ENCODE assay signal across 8 mouse cellular contexts in the genomic region with DNA sequence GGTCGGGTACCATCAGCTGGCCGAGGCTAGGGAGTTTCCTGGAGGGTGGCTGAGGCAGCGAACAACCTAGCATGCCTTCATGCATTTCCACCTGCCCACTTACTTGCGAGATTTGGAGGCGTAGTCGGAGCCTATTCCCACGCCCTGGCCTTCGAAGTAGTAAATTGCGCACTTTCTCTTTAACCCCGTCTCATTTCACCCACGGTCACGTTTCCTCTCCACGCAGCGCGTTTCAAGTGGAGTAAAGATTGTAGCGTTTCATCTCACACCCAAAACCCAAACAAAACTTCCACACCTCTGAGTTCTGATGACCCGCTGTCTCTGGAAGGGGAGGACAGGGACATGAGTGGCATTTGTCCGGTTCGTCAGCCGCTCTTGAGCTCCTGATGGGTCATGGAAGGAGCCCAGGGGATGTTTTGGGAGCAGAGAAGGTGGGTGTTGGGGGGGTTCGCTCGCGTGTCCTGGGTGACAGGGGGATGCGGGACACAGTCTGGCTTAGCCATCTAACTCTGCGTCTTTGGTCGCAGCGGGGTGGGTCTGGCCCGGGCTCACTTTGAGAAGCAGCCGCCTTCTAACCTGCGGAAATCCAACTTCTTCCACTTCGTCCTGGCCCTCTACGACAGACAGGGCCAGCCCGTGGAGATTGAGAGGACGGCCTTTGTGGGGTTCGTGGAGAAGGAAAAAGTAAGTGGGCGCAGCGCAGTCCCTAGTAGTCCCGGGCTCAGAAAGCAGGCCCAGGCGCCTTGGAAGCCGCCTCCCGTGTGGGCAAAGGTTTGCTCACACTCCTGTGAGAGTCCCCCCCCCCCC. TPM values are rescaled to one million over a fixed set of nuclear protein-coding genes. Genes with fewer than 3 reads are reported as not detected.
DNase-seq lines count a peak whose midpoint lies in the region; ATAC-seq and TF ChIP-seq lines count a peak whose summit lies in the region.

No protein-coding gene starts in this region.

- no peak for TF ChIP-seq CTCF in CH12.LX (conservative IDR thresholded peaks at IDR 0.05 in 1 of 2, IDR thresholded peaks at IDR 0.05 in 1 of 2; ENCODE audit: low read depth in 2 of 2, low read length in 2 of 2)

- H3K9ac ChIP-seq in CH12.LX (ENCODE audit: insufficient read depth, low read depth) = peak overlapping the region; percentile 70
- H3K9ac ChIP-seq in forebrain, embryonic 11.5 days (ENCODE audit: low read length) = peak overlapping the region; percentile 24; the same call in 1 of the 2 replicates
- peak overlapping the region; percentile 97 for H3K9ac ChIP-seq in hindbrain, embryonic 14.5 days
- H3K9ac ChIP-seq in midbrain, embryonic 14.5 days (replicated peaks; ENCODE audit: low read length) = peak overlapping the region; percentile 86

- H3K27me3 ChIP-seq in CH12.LX (replicated peaks) = no peaks in the 10 kb centered on the region
- peaks cover 55% of the 10 kb centered on the region for H3K27me3 ChIP-seq in forebrain, embryonic 11.5 days (ENCODE audit: control insufficient read depth, insufficient read depth, low read length)
- peaks cover 4% of the 10 kb centered on the region; the same call in 1 of the 2 replicates for H3K27me3 ChIP-seq in hindbrain, embryonic 14.5 days (ENCODE audit: control insufficient read depth, insufficient read depth, low read length)
- peaks cover 23% of the 10 kb centered on the region for H3K27me3 ChIP-seq in midbrain, embryonic 14.5 days (ENCODE audit: control insufficient read depth, insufficient read depth, low read length)

- in situ Hi-C loops in CH12.LX (cut with MboI; ENCODE audit: low pct_ligation_motif_present, low pct_unique_long_range_greater_than_20kb, low sequenced_read_pairs) = loop anchor here (5.0 kb wide), 1 partner anchor 157 kb away; no protein-coding TSS in a partner anchor

- peaks cover 52% of the 10 kb centered on the region for H3K79me2 ChIP-seq in CH12.LX (replicated peaks; ENCODE audit: control insufficient read depth, extremely low read depth, insufficient read depth, poor library complexity, severe bottlenecking)

- H3K36me3 ChIP-seq in CH12.LX (replicated peaks in 1 of 2; ENCODE audit: control insufficient read depth in 1 of 2, insufficient read depth in 1 of 2, low read length in 1 of 2) = peaks cover 0 to 11% of the 10 kb centered on the region in 2 experiments
- H3K36me3 ChIP-seq in forebrain, embryonic 11.5 days (ENCODE audit: control insufficient read depth, insufficient read depth, low read length) = no peaks in the 10 kb centered on the region
- no peaks in the 10 kb centered on the region for H3K36me3 ChIP-seq in hindbrain, embryonic 14.5 days (replicated peaks; ENCODE audit: control insufficient read depth, insufficient read depth)
- H3K36me3 ChIP-seq in midbrain, embryonic 14.5 days (ENCODE audit: control insufficient read depth, insufficient read depth, low read length) = no peaks in the 10 kb centered on the region

- peak; percentile 26 for DNase-seq in cerebellum, adult 11 months
- no peak for DNase-seq in cerebellum, adult 9-10 months
- DNase-seq in CH12.LX (ENCODE audit: extremely low read depth) = peak; percentile 48
- DNase-seq in forebrain, embryonic 11.5 days (ENCODE audit: low spot score) = peak; percentile 58
- DNase-seq in hindbrain, embryonic 14.5 days (ENCODE audit: low spot score) = no peak
- no peak for DNase-seq in midbrain, embryonic 14.5 days
- no peak for DNase-seq in frontal cortex, postnatal 25 days (ENCODE audit: low spot score in 2 of 2)
- DNase-seq in layer of hippocampus, adult 11-12 months (ENCODE audit: low spot score) = no peak

- H3K4me1 ChIP-seq in CH12.LX (ENCODE audit: control insufficient read depth in 1 of 2, insufficient read depth in 2 of 2) = peaks cover 0 to 27% of the 10 kb centered on the region in 2 experiments; a peak in 2 of 4 replicates
- H3K4me1 ChIP-seq in forebrain, embryonic 11.5 days (replicated peaks; ENCODE audit: control insufficient read depth, insufficient read depth, low read length) = peaks cover 10% of the 10 kb centered on the region; the same call in 1 of the 2 replicates
- H3K4me1 ChIP-seq in hindbrain, embryonic 14.5 days (replicated peaks; ENCODE audit: control insufficient read depth, insufficient read depth, low read length) = peaks cover 19% of the 10 kb centered on the region
- peaks cover 20% of the 10 kb centered on the region; the same call in 1 of the 2 replicates for H3K4me1 ChIP-seq in midbrain, embryonic 14.5 days (ENCODE audit: control insufficient read depth, insufficient read depth, low read length)

- peak overlapping the region; percentile 68 for H3K27ac ChIP-seq in CH12.LX (ENCODE audit: insufficient read depth, low read depth)
- no peak overlapping the region for H3K27ac ChIP-seq in forebrain, embryonic 11.5 days (ENCODE audit: low read depth, low read length)
- peak overlapping the region; percentile 96 for H3K27ac ChIP-seq in hindbrain, embryonic 14.5 days
- H3K27ac ChIP-seq in midbrain, embryonic 14.5 days (replicated peaks; ENCODE audit: low read depth, low read length) = peak overlapping the region; percentile 92

- no peaks in the 10 kb centered on the region for H3K9me3 ChIP-seq in CH12.LX (replicated peaks; ENCODE audit: low read length)
- no peaks in the 10 kb centered on the region for H3K9me3 ChIP-seq in forebrain, embryonic 11.5 days (ENCODE audit: control insufficient read depth, low read length)
- no peaks in the 10 kb centered on the region for H3K9me3 ChIP-seq in hindbrain, embryonic 14.5 days (ENCODE audit: control insufficient read depth, low read length)
- H3K9me3 ChIP-seq in midbrain, embryonic 14.5 days (ENCODE audit: control insufficient read depth, low read length) = no peaks in the 10 kb centered on the region

- TF ChIP-seq POLR2A in CH12.LX (IDR thresholded peaks at IDR 0.05; ENCODE audit: low read depth, low read length) = no peak

- peak overlapping the region; percentile 78 for H3K4me2 ChIP-seq in CH12.LX (ENCODE audit: insufficient read depth, low read depth, poor library complexity, severe bottlenecking)
- peak overlapping the region; percentile 39 for H3K4me2 ChIP-seq in forebrain, embryonic 11.5 days (ENCODE audit: low read depth, low read length, severe bottlenecking)
- peak overlapping the region; percentile 60 for H3K4me2 ChIP-seq in hindbrain, embryonic 14.5 days (replicated peaks)
- H3K4me2 ChIP-seq in midbrain, embryonic 14.5 days (ENCODE audit: low read length) = peak overlapping the region; percentile 84

- ATAC-seq in forebrain, embryonic 11.5 days (replicated peaks; ENCODE audit: low FRiP score) = no peak
- ATAC-seq in hindbrain, embryonic 14.5 days (ENCODE audit: low FRiP score) = no peak
- no peak for ATAC-seq in midbrain, embryonic 14.5 days (ENCODE audit: low FRiP score, low TSS enrichment)

- 1% methylated on average over 41 of the region's 41 CpGs for WGBS in forebrain, embryonic 11.5 days
- 1% methylated on average over 38 of the region's 41 CpGs for WGBS in hindbrain, embryonic 14.5 days
- whole genome bisulfite sequencing in midbrain, embryonic 14.5 days = 2% methylated on average over 41 of the region's 41 CpGs

- H3K4me3 ChIP-seq in CH12.LX (replicated peaks in 1 of 3; ENCODE audit: low read depth in 2 of 3, low read length in 2 of 3, poor library complexity in 1 of 3) = peak overlapping the region; percentile 67 to 98 (median 86)
- H3K4me3 ChIP-seq in forebrain, embryonic 11.5 days (ENCODE audit: low read depth, low read length) = peak overlapping the region; percentile 45
- peak overlapping the region; percentile 80 for H3K4me3 ChIP-seq in hindbrain, embryonic 14.5 days (replicated peaks; ENCODE audit: low read length)
- H3K4me3 ChIP-seq in midbrain, embryonic 14.5 days (replicated peaks; ENCODE audit: low read depth, low read length) = peak overlapping the region; percentile 64

- TF ChIP-seq EP300 in CH12.LX (IDR thresholded peaks at IDR 0.05; ENCODE audit: low read length) = no peak

- no peak for TF ChIP-seq RAD21 in CH12.LX (IDR thresholded peaks at IDR 0.05; ENCODE audit: low read depth, low read length)

- dilution Hi-C loops in CH12.LX (cut with MboI; ENCODE audit: extremely low pct_ligation_motif_present, extremely low pct_unique_long_range_greater_than_20kb, low sequenced_read_pairs) = no loop called here

TF ChIP-seq in CH12.LX, 34 proteins besides CTCF, POLR2A, EP300 and RAD21 (continues in another document):
- peak; percentile 5; the same call in 1 of the 2 replicates for TF ChIP-seq ETS1 (conservative IDR thresholded peaks at IDR 0.05; ENCODE audit: low read depth, low read length)
- TF ChIP-seq GABPA (IDR thresholded peaks at IDR 0.05; ENCODE audit: insufficient replicate concordance, low read depth, low read length) = no peak
- TF ChIP-seq POLR2AphosphoS2 (IDR thresholded peaks at IDR 0.05; ENCODE audit: low read depth, low read length) = no peak; the same call in 1 of the 2 replicates
- 0 out of 2 replicates have a peak, but pooled peaks have one; percentile 9 for TF ChIP-seq TCF12 (IDR thresholded peaks at IDR 0.05; ENCODE audit: low read depth, low read length)
- 0 out of 2 replicates have a peak, but pooled peaks have one; percentile 25 for TF ChIP-seq MEF2A (IDR thresholded peaks at IDR 0.05; ENCODE audit: borderline replicate concordance, low read depth, low read length)
- TF ChIP-seq TBP (conservative IDR thresholded peaks at IDR 0.05; ENCODE audit: low read depth, low read length) = 0 out of 2 replicates have a peak, but pooled peaks have one; percentile 30
- TF ChIP-seq ZMIZ1 (IDR thresholded peaks at IDR 0.05; ENCODE audit: low read depth, low read length) = 0 out of 2 replicates have a peak, but pooled peaks have one; percentile 21
- TF ChIP-seq MAX (IDR thresholded peaks at IDR 0.05; ENCODE audit: low read length) = peak; percentile 69
- peak; percentile 47; the same call in 1 of the 2 replicates for TF ChIP-seq IRF4 (IDR thresholded peaks at IDR 0.05; ENCODE audit: low read depth, low read length)
- TF ChIP-seq KAT2A (IDR thresholded peaks at IDR 0.05; ENCODE audit: insufficient replicate concordance, low read length) = no peak
- TF ChIP-seq E2F4 (IDR thresholded peaks at IDR 0.05; ENCODE audit: insufficient replicate concordance, low read depth, low read length) = no peak
- peak; percentile 67; the same call in 1 of the 2 replicates for TF ChIP-seq CHD1 (IDR thresholded peaks at IDR 0.05; ENCODE audit: low read depth, low read length)
- peak; percentile 71; the same call in 1 of the 2 replicates for TF ChIP-seq RCOR1 (conservative IDR thresholded peaks at IDR 0.05; ENCODE audit: low read depth, low read length)
- peak; percentile 96 for TF ChIP-seq UBTF (IDR thresholded peaks at IDR 0.05; ENCODE audit: low read depth, low read length)
- peak; percentile 75 for TF ChIP-seq BHLHE40 (IDR thresholded peaks at IDR 0.05; ENCODE audit: low read depth, low read length)

RNA-seq across cellular contexts. Expression of a gene that starts 3.0 kb away (rescaled TPM):
- 24.9 and 37.8 TPM in 2 replicates for total RNA-seq in CH12.LX (2012; rRNA removed)
- total RNA-seq in CH12.LX (2014; rRNA removed) = 42.8 and 44.2 TPM in 2 replicates
- 52.5 and 60.7 TPM in 2 replicates for polyA plus RNA-seq in CH12.LX (2012; ENCODE audit: insufficient read length, low read depth)
- polyA plus RNA-seq in forebrain, embryonic 11.5 days (2014; fragmentation: Nextera tagmentation; extraction: Ambion mirVana) = 17.5 and 21.3 TPM in 2 replicates
- 123 TPM in 2 replicates for polyA plus RNA-seq in hindbrain, embryonic 14.5 days (2014; fragmentation: Nextera tagmentation; extraction: Ambion mirVana)
- 98.3 and 112 TPM in 2 replicates for polyA plus RNA-seq in midbrain, embryonic 14.5 days (2014; fragmentation: Nextera tagmentation; extraction: Ambion mirVana)

Comparison
In these comparisons a context has a peak if more than half of its experiments do, and no peak if none do; other contexts are left out.
1. DNase-seq: peak in cerebellum, adult 11 months (single experiment), CH12.LX (single experiment) and forebrain, embryonic 11.5 days (single experiment); none in cerebellum, adult 9-10 months (single experiment), hindbrain, embryonic 14.5 days (single experiment), midbrain, embryonic 14.5 days (single experiment), frontal cortex, postnatal 25 days (0 of 2) and layer of hippocampus, adult 11-12 months (single experiment).
2. H3K9ac ChIP-seq: peak in every context shown above with its lines; median percentile 97 in hindbrain, embryonic 14.5 days; 86 in midbrain, embryonic 14.5 days; 70 in CH12.LX; 24 in forebrain, embryonic 11.5 days.
3. Peak in every context shown above with its lines, with median percentiles within 50 percentile points of each other: H3K4me2 ChIP-seq and H3K4me3 ChIP-seq.